Mouse (Mus musculus) liver, adult (tissue): Measurements from ENCODE around the gene Myrfl.

Experiments used
- GATA4 ChIP-seq: IDR thresholded peaks from 2 replicates; pipeline ENCODE4 v1.6.1; 2014; ENCODE audit warnings: mild to moderate bottlenecking, low read length; ENCODE audit not compliant: insufficient replicate concordance

Myrfl gene

DNA sequence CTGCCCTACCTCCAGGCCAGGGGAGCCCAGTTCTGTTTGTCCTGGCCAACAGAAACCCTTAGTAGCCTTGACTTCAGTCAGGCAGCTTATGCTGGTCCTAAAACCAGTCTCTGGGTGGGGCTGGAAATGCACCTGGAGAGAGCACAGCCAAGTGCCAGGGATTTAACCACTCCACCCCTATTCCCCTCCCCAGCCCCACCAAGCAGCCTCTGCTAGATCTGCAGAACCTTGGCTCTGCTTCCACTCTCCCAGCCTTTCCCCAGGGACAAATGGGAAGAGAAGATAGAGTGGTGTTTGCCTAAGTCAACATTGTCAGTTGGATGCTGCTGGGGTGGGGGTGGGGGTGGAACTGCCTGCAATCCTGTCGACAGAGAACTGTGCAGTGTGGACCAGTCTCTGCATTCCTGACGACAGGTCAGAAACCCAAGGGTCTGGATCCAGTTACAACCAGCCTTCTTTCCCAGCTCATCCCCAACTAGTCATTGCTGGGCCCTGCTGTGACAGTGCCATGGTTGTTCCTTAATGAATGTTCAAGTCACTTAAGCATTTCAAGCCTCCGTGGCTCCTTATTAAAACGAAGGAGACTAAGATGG, 135.1 kb downstream of the Myrfl start:
- TF ChIP-seq GATA4: no peak

DNA sequence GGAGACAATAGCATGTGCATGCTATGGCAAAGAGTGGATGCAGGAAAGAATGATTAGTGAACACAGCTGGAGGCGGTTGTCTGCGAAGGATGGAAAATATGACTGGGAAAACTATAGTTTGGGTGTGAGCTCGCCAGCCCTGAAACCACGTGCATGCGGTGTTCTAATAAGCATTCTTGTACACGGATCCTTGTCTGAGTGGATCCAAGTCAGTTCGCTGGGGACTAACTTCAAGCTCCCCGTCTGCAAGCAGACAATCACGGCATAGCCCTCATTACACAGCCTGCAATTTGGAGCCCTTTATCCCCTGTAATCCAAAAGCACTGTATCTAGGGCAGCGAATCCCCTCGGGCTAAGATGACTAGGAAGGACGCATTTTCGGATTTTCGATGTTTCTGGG, 136.2 kb downstream of the Myrfl start:
- TF ChIP-seq GATA4: no peak

DNA sequence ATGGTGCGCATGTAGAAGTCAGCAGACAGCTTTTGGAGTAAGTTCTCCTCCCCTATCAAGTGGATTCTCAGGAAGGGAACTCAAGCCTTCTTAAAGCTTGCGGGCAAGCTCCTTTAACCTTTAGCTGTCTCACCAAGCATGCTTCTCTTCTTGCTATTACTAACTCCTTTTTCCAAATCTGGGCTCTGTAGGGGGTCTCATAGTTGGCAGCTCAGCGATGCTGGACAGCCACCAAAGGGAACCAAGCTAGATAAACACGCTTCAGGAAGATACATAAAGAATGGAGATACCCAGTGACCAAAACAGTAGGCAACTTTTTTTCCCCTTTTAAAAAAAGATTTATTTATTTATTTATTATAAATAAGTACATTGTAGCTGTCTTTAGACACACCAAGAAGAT, 136.9 kb downstream of the Myrfl start:
- no peak for TF ChIP-seq GATA4

DNA sequence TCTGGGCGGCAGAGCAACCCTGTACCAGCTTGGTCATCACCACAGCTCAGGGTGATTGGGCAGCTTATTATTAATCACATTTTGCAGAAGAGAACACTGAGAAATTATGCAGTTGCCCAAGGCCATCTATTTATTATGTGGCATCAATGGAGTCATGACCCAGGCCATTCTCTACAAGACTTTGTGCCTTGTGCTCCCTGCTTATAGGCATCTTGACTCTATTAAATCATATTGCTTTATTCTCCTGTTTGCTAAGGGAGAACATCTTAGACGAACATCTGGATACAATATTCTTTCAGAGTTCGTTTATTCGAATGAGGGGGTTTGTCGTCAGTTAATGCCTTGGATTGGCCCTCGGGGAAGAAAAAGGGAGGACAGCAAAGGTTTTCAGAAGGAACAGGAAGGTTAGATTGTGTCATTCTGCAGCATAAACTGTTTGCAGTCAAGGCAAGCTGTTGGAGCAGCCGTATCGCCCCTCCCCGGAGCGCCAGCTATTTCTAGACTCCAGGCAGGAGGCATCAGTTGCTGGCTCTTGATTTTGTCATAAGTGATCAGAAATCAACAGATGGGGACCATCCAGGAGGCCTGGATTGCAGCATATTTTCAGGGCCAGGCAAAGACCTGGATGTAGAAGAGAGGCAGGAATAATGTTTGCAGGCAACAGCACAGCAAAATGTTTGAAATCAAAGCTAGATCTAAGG, 140.7 kb downstream of the Myrfl start:
- no peak for TF ChIP-seq GATA4

DNA sequence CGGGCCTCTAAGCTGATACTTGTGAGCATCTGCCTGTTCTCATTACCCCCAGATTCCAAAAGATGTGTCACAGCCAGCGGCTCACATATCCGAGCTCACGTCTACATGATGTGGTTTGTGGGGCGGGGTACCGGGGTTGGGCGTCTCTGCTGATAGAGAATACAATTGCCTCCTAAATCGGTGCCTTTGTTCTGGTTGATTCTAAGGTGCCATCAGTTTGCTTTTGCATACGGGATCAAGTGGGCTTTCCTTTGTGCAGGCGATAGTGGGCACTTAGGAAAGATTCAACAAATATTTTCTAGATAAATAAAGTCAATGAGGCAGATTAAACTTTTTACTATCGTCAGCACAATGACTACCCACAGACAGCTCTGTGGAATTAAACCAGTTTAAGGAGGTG, 141.8 kb downstream of the Myrfl start:
- no peak for TF ChIP-seq GATA4

DNA sequence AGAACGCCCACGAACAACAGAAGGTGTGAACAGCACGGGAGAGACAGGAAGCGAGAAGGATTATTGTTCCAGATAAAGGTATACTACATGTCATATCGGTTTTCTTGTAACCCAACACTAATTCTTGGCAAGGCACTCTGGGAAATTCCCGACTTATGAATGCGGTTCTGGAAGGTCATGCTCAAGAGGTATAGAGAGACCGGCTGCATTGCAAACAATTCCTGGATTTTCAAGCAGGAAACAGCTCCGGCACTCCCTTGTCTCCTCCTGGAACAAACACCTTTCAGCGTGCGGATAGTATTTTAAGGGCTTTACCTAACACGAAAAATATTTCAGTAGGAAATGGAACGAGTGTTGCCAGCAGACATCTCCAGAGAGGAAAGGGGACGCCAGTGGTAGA, 145.8 kb downstream of the Myrfl start:
- TF ChIP-seq GATA4: no peak

DNA sequence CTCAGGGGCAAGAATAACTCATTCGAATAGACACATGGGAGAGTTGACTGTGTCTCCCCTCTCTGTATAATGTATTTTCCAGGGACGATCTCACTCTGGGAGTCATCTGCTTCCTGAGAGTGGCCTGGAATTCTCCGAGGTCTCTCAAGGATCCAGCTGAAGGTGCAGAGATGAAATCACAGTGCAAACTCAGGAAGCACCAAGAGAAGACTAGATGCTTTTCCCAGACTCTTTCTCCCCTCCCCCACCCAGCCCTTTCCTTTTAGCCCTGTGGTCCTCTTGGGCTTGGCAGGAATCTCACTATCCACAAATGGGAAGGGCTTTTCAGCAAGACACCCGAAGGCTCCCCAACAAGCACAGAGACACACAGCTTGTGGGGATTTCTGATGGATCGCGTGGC, 146.7 kb downstream of the Myrfl start:
- TF ChIP-seq GATA4: no peak

DNA sequence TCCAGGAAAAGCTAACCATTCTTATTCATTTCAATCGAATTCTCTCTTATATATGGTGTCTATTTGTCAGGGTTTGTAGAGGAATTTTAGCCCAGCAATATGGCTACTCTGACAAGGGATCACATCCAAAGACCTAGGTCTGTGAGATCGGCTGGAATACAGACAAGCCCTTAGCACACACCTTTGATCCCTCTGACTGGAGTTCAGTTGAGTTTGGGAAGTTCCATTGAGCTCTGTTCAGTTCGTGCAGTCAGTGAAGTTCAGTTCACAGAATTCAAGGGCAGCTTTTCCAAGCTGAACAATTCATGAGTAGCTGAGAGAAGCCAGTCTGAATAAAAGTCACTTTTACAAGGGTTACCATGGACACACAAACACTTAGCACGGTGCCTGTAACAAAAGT, 148.0 kb downstream of the Myrfl start:
- TF ChIP-seq GATA4: no peak

DNA sequence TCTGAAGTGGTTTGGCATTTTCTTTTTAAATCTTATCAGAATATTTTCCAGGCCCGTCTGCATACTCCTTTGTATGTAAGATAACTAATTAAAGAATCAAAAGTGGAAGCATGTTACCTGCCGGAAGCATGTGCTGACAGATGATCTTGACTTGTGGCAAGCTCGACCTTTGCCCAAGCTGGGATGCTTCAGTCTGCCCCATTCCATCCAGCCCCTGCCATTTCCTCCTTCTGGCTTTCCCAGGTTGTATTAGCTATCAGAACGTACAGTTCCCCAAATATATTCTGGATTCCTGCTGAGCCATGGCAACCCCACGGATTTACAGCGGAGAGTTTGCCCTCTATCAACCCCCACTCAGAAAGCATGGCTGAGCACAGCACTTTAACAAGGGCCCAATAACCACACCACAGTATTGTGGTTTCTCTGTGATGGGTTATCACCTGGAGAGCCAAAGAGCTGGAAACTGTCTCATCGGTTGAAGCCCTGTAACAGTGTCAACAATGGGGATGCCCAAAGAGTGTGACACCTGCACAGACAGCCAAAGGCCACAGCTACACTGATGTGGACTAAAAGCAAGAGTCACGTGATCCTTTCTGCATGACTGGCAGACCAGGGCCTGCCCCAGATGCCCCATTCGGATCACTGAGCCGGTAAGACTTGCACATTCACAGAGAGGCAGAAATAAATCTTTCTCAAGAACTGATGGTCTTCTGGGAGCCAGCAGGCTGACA, 150.3 kb downstream of the Myrfl start:
- no peak for TF ChIP-seq GATA4

DNA sequence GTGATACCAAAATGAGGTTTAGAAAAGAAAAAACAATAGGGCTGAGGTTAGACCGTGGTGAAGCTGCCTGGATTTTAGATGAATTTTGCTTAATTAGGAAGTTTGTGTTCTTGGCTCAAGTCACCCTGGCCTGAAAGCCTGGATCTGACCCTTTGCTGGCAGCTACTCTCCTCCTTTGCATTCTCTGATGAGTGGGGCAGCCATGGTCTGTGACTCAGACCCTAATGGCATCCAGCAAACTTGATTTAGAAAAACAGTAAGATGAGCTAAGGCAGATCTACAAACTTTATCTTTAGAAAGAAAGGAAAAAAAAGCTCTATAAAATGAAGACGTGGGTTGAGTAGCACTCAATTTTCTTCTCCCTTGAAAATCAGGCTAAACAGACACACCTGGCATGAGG, 154.0 kb downstream of the Myrfl start:
- TF ChIP-seq GATA4: no peak

DNA sequence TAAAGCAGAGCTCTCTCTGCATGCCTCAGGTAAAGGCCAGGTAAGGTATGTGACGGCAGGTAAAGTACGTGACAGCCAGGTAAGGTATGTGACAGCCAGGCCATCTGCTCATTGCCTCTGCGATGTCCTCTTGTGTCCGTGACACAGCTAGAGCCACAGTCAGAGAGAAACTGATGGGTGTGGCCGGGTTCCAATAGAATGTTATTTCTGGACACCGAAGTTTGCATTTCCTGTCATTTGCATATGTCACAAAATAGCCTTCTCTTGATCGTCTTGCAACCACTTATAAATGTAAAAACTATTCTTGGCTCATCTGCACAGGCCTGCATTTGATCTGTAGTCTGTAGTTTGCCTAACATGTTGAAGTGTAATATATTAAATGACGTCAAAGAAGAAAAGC, 154.5 kb downstream of the Myrfl start:
- TF ChIP-seq GATA4: no peak

DNA sequence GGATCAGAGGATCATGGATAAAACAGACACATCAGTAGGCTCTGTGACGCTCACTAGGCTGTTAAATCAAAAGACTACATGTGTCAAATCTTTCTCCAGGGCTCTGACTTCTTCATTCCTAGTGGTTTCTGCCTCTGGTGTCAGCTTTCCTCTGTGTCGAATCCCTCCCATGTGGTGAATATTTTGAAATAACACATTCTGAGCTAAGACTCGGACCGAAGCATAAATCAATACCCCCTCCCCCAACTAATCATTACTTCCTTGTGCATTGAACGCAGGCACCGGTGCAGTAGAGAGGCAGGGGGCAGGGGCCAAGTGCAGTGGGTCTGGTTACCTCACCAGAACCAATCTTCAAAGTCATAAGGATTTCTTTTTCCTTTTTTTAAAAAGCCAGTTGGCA, 155.4 kb downstream of the Myrfl start:
- no peak for TF ChIP-seq GATA4

DNA sequence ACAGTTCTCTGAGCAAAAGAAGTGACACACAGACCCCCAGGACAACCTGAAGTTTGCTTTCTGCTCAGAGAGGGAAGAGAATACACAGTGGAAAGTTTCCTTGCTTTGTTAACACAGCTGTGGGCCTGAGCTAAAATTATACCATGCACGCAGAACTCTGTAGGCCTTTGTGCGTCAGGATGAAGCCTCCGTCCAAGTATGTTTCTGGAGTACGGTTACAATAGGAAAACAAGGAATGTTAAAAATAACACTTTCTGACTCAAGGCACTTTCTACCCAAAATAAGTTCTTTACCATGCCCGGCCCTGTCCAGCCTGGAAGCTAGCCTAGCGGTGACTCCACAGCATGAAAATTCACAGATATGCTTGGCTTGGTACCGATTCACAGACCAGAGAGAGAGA, 156.6 kb downstream of the Myrfl start:
- TF ChIP-seq GATA4: no peak

DNA sequence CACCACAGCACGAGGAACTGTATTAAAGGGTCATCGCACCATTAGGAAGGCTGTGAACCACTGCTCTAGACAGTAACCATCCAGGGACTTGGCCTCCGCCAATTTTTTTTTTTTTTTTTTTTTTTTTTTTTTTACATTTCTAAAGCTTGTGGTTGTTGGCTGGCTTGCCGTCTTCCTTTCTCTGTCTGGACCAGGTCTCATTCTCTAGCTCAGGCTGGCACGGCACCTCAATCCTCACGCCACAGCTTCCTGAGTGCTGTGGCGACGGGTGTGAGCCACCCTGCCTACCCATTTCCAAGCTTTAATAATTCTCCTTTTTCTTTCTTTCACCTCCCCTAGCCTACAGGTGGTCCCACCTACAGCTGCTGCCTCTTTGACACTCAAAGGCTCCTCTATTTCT, 158.2 kb downstream of the Myrfl start:
- no peak for TF ChIP-seq GATA4

DNA sequence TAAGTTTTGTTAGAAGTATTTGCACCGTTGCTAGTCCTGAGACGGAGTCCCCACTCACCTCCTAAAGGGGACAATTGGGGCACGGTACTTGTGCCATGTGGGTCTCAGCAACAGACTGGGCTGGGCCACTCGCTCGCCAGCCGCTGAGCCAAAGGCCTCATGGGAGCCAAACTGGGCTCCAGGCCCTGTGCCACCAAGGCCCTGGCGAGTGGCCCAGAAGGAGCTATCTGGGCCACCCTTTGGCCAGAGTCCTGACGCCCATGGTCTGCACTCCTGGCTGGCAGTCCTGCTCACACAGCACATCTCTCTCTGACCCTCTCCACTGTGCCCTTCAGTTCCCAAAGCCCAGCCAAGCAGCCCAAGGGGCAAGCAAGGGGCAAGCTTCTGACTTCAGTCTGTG, 161.1 kb downstream of the Myrfl start:
- no peak for TF ChIP-seq GATA4

DNA sequence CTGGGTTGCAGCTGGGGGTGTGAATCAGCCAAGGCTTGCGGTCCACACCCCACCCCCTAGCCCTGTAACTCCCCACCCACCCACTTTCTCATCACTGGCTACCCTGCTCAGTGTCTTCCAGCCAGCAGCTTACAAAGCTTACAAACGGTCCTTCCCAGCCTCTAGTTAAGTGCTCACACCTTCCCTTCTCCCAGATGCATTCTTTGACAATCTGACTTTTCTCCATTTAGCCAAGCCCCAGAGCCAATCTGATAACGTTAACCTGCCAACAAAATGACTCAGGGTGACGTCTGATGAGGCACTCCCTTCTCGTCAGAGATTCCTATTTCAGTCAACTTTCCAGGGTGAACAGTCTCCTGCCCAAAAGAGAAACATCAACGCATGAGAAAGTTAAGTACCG, 163.1 kb downstream of the Myrfl start:
- no peak for TF ChIP-seq GATA4
